Mouse (Mus musculus): Measurements from ENCODE around the gene Gpr143. TPM values are rescaled to one million over a fixed set of nuclear protein-coding genes. Genes with fewer than 3 reads are reported as not detected.
"Not testable (repeated sequence)": the region's sequence is repeated elsewhere in the genome, so short reads cannot be mapped to it uniquely, and the experiment has no call there.

Gpr143 gene
- total RNA-seq (2021), result not detected
- long read RNA-seq, experiment 1, result 0 reads
- long read RNA-seq, experiment 2, result 0 reads

GRCm38 (mm10) chrX:152781720-152782403 is at the start of gene Gpr143:
Gene Gpr143 (plus strand): TSS chrX:152781921.
- intact Hi-C loops (cut with DNase I), result no loop called here
- peak in 1 of 2 experiments; percentile 5 for DNase-seq

- intact Hi-C loops (cut with DNase I), result no loop called here
- no peak for DNase-seq
Measured at GRCm38 (mm10) chrX:152735283-152735682, 46.4 kb upstream of the Gpr143 start.

GRCm38 (mm10) chrX:152738191-152738590 is 43.5 kb upstream of the Gpr143 start:
- DNase-seq, result no peak
- intact Hi-C loops (cut with DNase I), result no loop called here

- intact Hi-C loops (cut with DNase I), result no loop called here
- no peak for DNase-seq
Measured at GRCm38 (mm10) chrX:152738759-152739368, 42.9 kb upstream of the Gpr143 start.

GRCm38 (mm10) chrX:152743642-152744041 is 38.1 kb upstream of the Gpr143 start:
- intact Hi-C loops (cut with DNase I), result no loop called here

GRCm38 (mm10) chrX:152745925-152746324 is 35.8 kb upstream of the Gpr143 start:
- no peak for DNase-seq
- intact Hi-C loops (cut with DNase I), result no loop called here

More at GRCm38 (mm10) chrX:152743642-152744041, 38.1 kb upstream of the Gpr143 start:
- no peak for DNase-seq

GRCm38 (mm10) chrX:152755819-152756218 is 25.9 kb upstream of the Gpr143 start:
- intact Hi-C loops (cut with DNase I), result no loop called here
- no peak for DNase-seq

- no peak for DNase-seq
- intact Hi-C loops (cut with DNase I), result no loop called here
Measured at GRCm38 (mm10) chrX:152756293-152756692, 25.4 kb upstream of the Gpr143 start.

GRCm38 (mm10) chrX:152762437-152762836 is 19.3 kb upstream of the Gpr143 start:
- intact Hi-C loops (cut with DNase I), result no loop called here

GRCm38 (mm10) chrX:152762855-152763254 is 18.9 kb upstream of the Gpr143 start:
- DNase-seq, result no peak
- intact Hi-C loops (cut with DNase I), result no loop called here

More at GRCm38 (mm10) chrX:152762437-152762836, 19.3 kb upstream of the Gpr143 start:
- no peak for DNase-seq

GRCm38 (mm10) chrX:152764171-152764570 is 17.6 kb upstream of the Gpr143 start:
- intact Hi-C loops (cut with DNase I), result no loop called here
- DNase-seq, result no peak

- intact Hi-C loops (cut with DNase I), result no loop called here
- peak in 1 of 2 experiments; percentile 8 for DNase-seq
Measured at GRCm38 (mm10) chrX:152768891-152769599, 12.7 kb upstream of the Gpr143 start, which contains the start of gene Shroom2. Gene Shroom2 (minus strand): TSS chrX:152769465.

GRCm38 (mm10) chrX:152769600-152770157 is 12.0 kb upstream of the Gpr143 start:
- intact Hi-C loops (cut with DNase I), result no loop called here

GRCm38 (mm10) chrX:152788129-152788528 is 6.4 kb downstream of the Gpr143 start:
- intact Hi-C loops (cut with DNase I), result no loop called here

More at GRCm38 (mm10) chrX:152769600-152770157, 12.0 kb upstream of the Gpr143 start:
- peak; percentile 5 to 15 for DNase-seq

GRCm38 (mm10) chrX:152788611-152789010 is 6.9 kb downstream of the Gpr143 start:
- intact Hi-C loops (cut with DNase I), result no loop called here
- no peak for DNase-seq

More at GRCm38 (mm10) chrX:152788129-152788528, 6.4 kb downstream of the Gpr143 start:
- no peak for DNase-seq

- intact Hi-C loops (cut with DNase I), result no loop called here
- no peak for DNase-seq
Measured at GRCm38 (mm10) chrX:152805317-152805716, 23.6 kb downstream of the Gpr143 start.

- intact Hi-C loops (cut with DNase I), result loop anchor here (10.0 kb wide), 1 partner anchor 109 kb away; no protein-coding TSS in a partner anchor
- DNase-seq, result no peak
Measured at GRCm38 (mm10) chrX:152813339-152813738, 31.6 kb downstream of the Gpr143 start.

- intact Hi-C loops (cut with DNase I), result loop anchor here (10.0 kb wide), 1 partner anchor 114 kb away; no protein-coding TSS in a partner anchor
- no peak for DNase-seq
Measured at GRCm38 (mm10) chrX:152818996-152819395, 37.3 kb downstream of the Gpr143 start.

GRCm38 (mm10) chrX:152831003-152831550 is 49.4 kb downstream of the Gpr143 start:
- DNase-seq; intact Hi-C loops (cut with DNase I): not testable (repeated sequence)

GRCm38 (mm10) chrX:152834940-152835339 is 53.2 kb downstream of the Gpr143 start:
- intact Hi-C loops (cut with DNase I), result loop anchor here (5.0 kb wide), 1 partner anchor 218 kb away; no protein-coding TSS in a partner anchor
- DNase-seq, result not testable (repeated sequence)

Measured in gastrocnemius, postnatal 36 days (tissue).